Mouse (Mus musculus): ENCODE measurements around the gene Plekhn1.

DNA sequence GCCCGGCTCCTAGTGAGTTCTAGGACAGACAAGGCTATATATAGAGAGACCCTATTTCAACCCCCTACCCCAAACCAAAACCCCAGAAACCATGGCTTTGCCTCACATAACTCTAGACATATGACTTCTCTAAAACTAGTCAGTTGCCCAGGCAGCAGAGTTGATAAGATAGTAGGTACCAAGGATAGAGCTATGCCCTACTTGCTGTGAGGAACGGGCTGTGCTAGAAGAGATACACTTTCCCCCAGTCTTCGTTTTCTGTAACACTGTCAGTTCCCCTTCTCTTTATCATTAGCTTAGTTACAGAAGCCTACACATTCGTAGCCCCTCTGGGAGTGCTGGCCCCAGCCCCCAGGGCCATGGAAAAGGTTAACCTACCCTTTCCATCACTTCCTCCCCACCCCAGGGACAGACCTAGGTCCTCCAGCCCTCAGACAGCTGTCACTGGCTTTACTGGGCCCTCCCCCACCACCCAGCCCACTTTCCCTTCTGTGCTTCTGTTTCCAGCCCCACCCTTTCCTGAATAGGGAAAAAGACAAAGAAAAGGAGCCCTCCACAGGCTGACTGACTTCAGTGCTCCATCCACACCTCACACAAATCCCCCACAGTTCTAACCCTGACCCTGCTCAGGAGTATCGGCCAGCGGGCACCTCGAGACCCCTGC, 50.2 kb downstream of the Plekhn1 start:
- TF ChIP-seq MYOG (IDR thresholded peaks at IDR 0.05; ENCODE audit: control insufficient read depth in 1 of 3, insufficient read depth in 1 of 3, insufficient read length in 2 of 3, low read depth in 2 of 3) (no peak), POLR2A (IDR thresholded peaks at IDR 0.05; ENCODE audit: insufficient read length, low read depth) (no peak), MYOD1 (IDR thresholded peaks at IDR 0.05; ENCODE audit: control insufficient read depth in 1 of 3, insufficient read length in 2 of 3, low read depth in 2 of 3) (peak in 1 of 3 experiments; percentile 17), USF1 (IDR thresholded peaks at IDR 0.05; ENCODE audit: low read depth) (no peak), POLR2AphosphoS2 (IDR thresholded peaks at IDR 0.05; ENCODE audit: insufficient read length, low read depth) (no peak), REST (IDR thresholded peaks at IDR 0.05; ENCODE audit: insufficient read depth, insufficient read length) (no peak), MAX (IDR thresholded peaks at IDR 0.05; ENCODE audit: low read depth) (no peak), SRF (IDR thresholded peaks at IDR 0.05; ENCODE audit: control insufficient read depth, insufficient read length, low read depth) (no peak), TCF12 (IDR thresholded peaks at IDR 0.05; ENCODE audit: insufficient read depth, poor library complexity, severe bottlenecking) (no peak)
